Mouse (Mus musculus) embryonic facial prominence, embryonic 14.5 days (tissue): ENCODE measurements around the gene Cdc42ep5. TPM values are rescaled to one million over a fixed set of nuclear protein-coding genes. Genes with fewer than 3 reads are reported as not detected.

Experiments used
- ATAC-seq: fragments of 200-750 bp; cut with Nextera tagmentation; 2 replicates; pipeline ENCODE4 v1.8.0; 2017; ENCODE audit warnings: low read depth, moderate number of reproducible peaks, moderate TSS enrichment
- DNase-seq: peaks from one replicate; pipeline ENCODE4 v3.0.0-alpha.2; 2015; ENCODE audit warnings: low spot score
- H3K27ac ChIP-seq: fragments of 300-500 bp; sonication (generic); replicated peaks from 2 replicates; pipeline ENCODE4 v1.5.1; 2014; ENCODE audit warnings: low read depth, mild to moderate bottlenecking, low read length, moderate library complexity
- H3K27me3 ChIP-seq: fragments of 300-500 bp; sonication (generic); replicated peaks from 2 replicates; pipeline ENCODE4 v1.6.1; 2014; ENCODE audit warnings: low read length; ENCODE audit not compliant: control insufficient read depth, insufficient read depth
- H3K36me3 ChIP-seq: fragments of 300-500 bp; sonication (generic); 2 replicates; pipeline ENCODE4 v1.6.1; 2014; ENCODE audit warnings: low read length, mixed read lengths; ENCODE audit not compliant: control insufficient read depth, insufficient read depth
- H3K4me1 ChIP-seq: fragments of 300-500 bp; sonication (generic); 2 replicates; pipeline ENCODE4 v1.6.1; 2014; ENCODE audit warnings: antibody characterized with exemption, low read length; ENCODE audit not compliant: control insufficient read depth, insufficient read depth
- H3K4me2 ChIP-seq: fragments of 300-500 bp; sonication (generic); 2 replicates; pipeline ENCODE4 v1.6.1; 2014; ENCODE audit warnings: low read depth, mild to moderate bottlenecking, low read length, moderate library complexity, mixed read lengths
- H3K4me3 ChIP-seq: fragments of 300-500 bp; sonication (generic); 2 replicates; pipeline ENCODE4 v1.5.1; 2014; ENCODE audit warnings: low read depth, mild to moderate bottlenecking, low read length
- H3K9ac ChIP-seq: fragments of 300-500 bp; sonication (generic); 2 replicates; pipeline ENCODE4 v1.6.1; 2014; ENCODE audit warnings: low read depth, mild to moderate bottlenecking, low read length, moderate library complexity, mixed read lengths
- H3K9me3 ChIP-seq: fragments of 300-500 bp; sonication (generic); 2 replicates; pipeline ENCODE4 v1.6.1; 2016; ENCODE audit warnings: low read length; ENCODE audit not compliant: control insufficient read depth
- WGBS: fragments of 180-500 bp; shearing (Covaris S2); extraction: QIAGEN DNeasy Blood & Tissue Kit; methylation state at CpG from one replicate; pipeline ENCODE4 v1.1.7; 2014; 5-methylcytosine and 5-hydroxymethylcytosine counted together
- polyA plus RNA-seq: library from polyadenylated mRNA; unstranded; fragments of >200 nt; fragmentation: Nextera tagmentation; extraction: Ambion mirVana; gene quantifications from 2 replicates; pipeline ENCODE4 v1.2.1, GENCODE M21; 2014

The Cdc42ep5 gene
- polyA plus RNA-seq, 1 experiment from 2014 or later, result 61.1 TPM

GRCm38 (mm10) chr7:4148341-4149208 lies 16.1 kb downstream of the Cdc42ep5 start:
- Histone ChIP-seq H3K4me3 (peak overlapping the region; percentile 73), H3K27ac (peak overlapping the region; percentile 95), H3K4me1 (peaks cover 18% of the 10 kb centered on the region), H3K9ac (peak overlapping the region; percentile 86), H3K9me3 (no peaks in the 10 kb centered on the region), H3K36me3 (peaks cover 56% of the 10 kb centered on the region), H3K27me3 (0 out of 2 replicates have a peak, but pooled peaks cover 3% of the 10 kb centered on the region), H3K4me2 (peak overlapping the region; percentile 91)
- ATAC-seq, result peak; percentile 12
- WGBS, result 28% methylated on average over 18 of the region's 18 CpGs
- DNase-seq, result peak; percentile 45

- peak overlapping the region; percentile 91; the same call in 1 of the 2 replicates for H3K4me2 ChIP-seq
These were observed 16.8 kb downstream of the Cdc42ep5 start for GRCm38 (mm10) chr7:4147836-4148235.

GRCm38 (mm10) chr7:4147371-4147770 lies 17.3 kb downstream of the Cdc42ep5 start:
- no peaks in the 10 kb centered on the region for H3K9me3 ChIP-seq
- no peak for DNase-seq
- no peak for ATAC-seq
- no peak overlapping the region for H3K9ac ChIP-seq
- peaks cover 18% of the 10 kb centered on the region for H3K4me1 ChIP-seq
- H3K36me3 ChIP-seq, result peaks cover 68% of the 10 kb centered on the region
- no peak overlapping the region for H3K4me2 ChIP-seq
- H3K4me3 ChIP-seq, result no peak overlapping the region
- H3K27ac ChIP-seq, result no peak overlapping the region
- WGBS, result 86% methylated on average over 19 of the region's 20 CpGs
- 0 out of 2 replicates have a peak, but pooled peaks cover 3% of the 10 kb centered on the region for H3K27me3 ChIP-seq

More at GRCm38 (mm10) chr7:4147836-4148235, 16.8 kb downstream of the Cdc42ep5 start:
- Histone ChIP-seq H3K36me3 (peaks cover 63% of the 10 kb centered on the region), H3K27ac (peak overlapping the region; percentile 95; the same call in 1 of the 2 replicates), H3K9ac (no peak overlapping the region), H3K4me1 (peaks cover 18% of the 10 kb centered on the region), H3K9me3 (no peaks in the 10 kb centered on the region), H3K4me3 (no peak overlapping the region), H3K27me3 (0 out of 2 replicates have a peak, but pooled peaks cover 3% of the 10 kb centered on the region)
- DNase-seq (no peak), ATAC-seq (no peak)
- WGBS, result 74% methylated on average over 4 of the region's 4 CpGs

GRCm38 (mm10) chr7:4146241-4147180 lies 18.1 kb downstream of the Cdc42ep5 start:
- WGBS, result 94% methylated on average over 22 of the region's 23 CpGs
- H3K9me3 ChIP-seq, result no peaks in the 10 kb centered on the region
- peaks cover 76% of the 10 kb centered on the region for H3K36me3 ChIP-seq
- H3K4me1 ChIP-seq, result peaks cover 18% of the 10 kb centered on the region
- H3K4me2 ChIP-seq, result no peak overlapping the region
- H3K27me3 ChIP-seq, result 0 out of 2 replicates have a peak, but pooled peaks cover 3% of the 10 kb centered on the region
- no peak for ATAC-seq
- H3K9ac ChIP-seq, result no peak overlapping the region
- H3K27ac ChIP-seq, result no peak overlapping the region
- DNase-seq, result no peak
- no peak overlapping the region for H3K4me3 ChIP-seq

GRCm38 (mm10) chr7:4145552-4146190 lies 19.0 kb downstream of the Cdc42ep5 start:
- 70% methylated on average over 6 of the region's 6 CpGs for WGBS
- Histone ChIP-seq H3K9ac (no peak overlapping the region), H3K36me3 (peaks cover 77% of the 10 kb centered on the region), H3K4me1 (peaks cover 17% of the 10 kb centered on the region), H3K27me3 (no peaks in the 10 kb centered on the region), H3K9me3 (no peaks in the 10 kb centered on the region), H3K4me3 (no peak overlapping the region), H3K4me2 (no peak overlapping the region), H3K27ac (no peak overlapping the region)
- DNase-seq (no peak), ATAC-seq (no peak)

- 96% methylated on average over 19 of the region's 20 CpGs for WGBS
- DNase-seq (no peak), ATAC-seq (no peak)
- no peak overlapping the region for H3K27ac ChIP-seq
- H3K4me1 ChIP-seq, result peaks cover 9% of the 10 kb centered on the region
- no peak overlapping the region for H3K9ac ChIP-seq
- no peaks in the 10 kb centered on the region for H3K27me3 ChIP-seq
- no peaks in the 10 kb centered on the region for H3K9me3 ChIP-seq
- peaks cover 84% of the 10 kb centered on the region for H3K36me3 ChIP-seq
- H3K4me3 ChIP-seq, result no peak overlapping the region
- no peak overlapping the region for H3K4me2 ChIP-seq
These were observed 19.7 kb downstream of the Cdc42ep5 start for GRCm38 (mm10) chr7:4144766-4145551.

GRCm38 (mm10) chr7:4144046-4144445 lies 20.6 kb downstream of the Cdc42ep5 start:
- no peaks in the 10 kb centered on the region for H3K27me3 ChIP-seq
- peaks cover 9% of the 10 kb centered on the region; the same call in 1 of the 2 replicates for H3K4me1 ChIP-seq
- no peak overlapping the region for H3K4me2 ChIP-seq
- 95% methylated on average over 13 of the region's 13 CpGs for WGBS
- H3K27ac ChIP-seq, result no peak overlapping the region
- H3K9ac ChIP-seq, result no peak overlapping the region
- H3K9me3 ChIP-seq, result no peaks in the 10 kb centered on the region
- no peak overlapping the region for H3K4me3 ChIP-seq
- ATAC-seq, result no peak
- peaks cover 93% of the 10 kb centered on the region for H3K36me3 ChIP-seq
- DNase-seq, result no peak
